Mouse (Mus musculus) stomach, postnatal 0 days (tissue): ENCODE data around the gene Lin7b. TPM values are rescaled to one million over a fixed set of nuclear protein-coding genes. Genes with fewer than 3 reads are reported as not detected.
A peak's percentile ranks its signal among the peaks of the same experiment; 100 is the strongest.

Experiments used
- ATAC-seq: fragments of 200-750 bp; cut with Nextera tagmentation; 2 replicates; pipeline ENCODE4 v1.8.0; 2017; ENCODE audit not compliant: low FRiP score, low TSS enrichment
- DNase-seq: peaks from one replicate; pipeline ENCODE4 v3.0.0-alpha.2; 2016; ENCODE audit warnings: low spot score
- H3K27ac ChIP-seq: fragments of 300-500 bp; sonication (generic); replicated peaks from 2 replicates; pipeline ENCODE4 v1.5.1; 2014; ENCODE audit warnings: mild to moderate bottlenecking, control low read depth
- H3K27me3 ChIP-seq: fragments of 300-500 bp; sonication (generic); 2 replicates; pipeline ENCODE4 v1.6.1; 2014; ENCODE audit warnings: low read length; ENCODE audit not compliant: control insufficient read depth, insufficient read depth
- H3K36me3 ChIP-seq: fragments of 300-500 bp; sonication (generic); 2 replicates; pipeline ENCODE4 v1.6.1; 2014; ENCODE audit warnings: low read length, mixed read lengths; ENCODE audit not compliant: control insufficient read depth, insufficient read depth
- H3K4me1 ChIP-seq: fragments of 300-500 bp; sonication (generic); replicated peaks from 2 replicates; pipeline ENCODE4 v1.6.1; 2014; ENCODE audit warnings: antibody characterized with exemption; ENCODE audit not compliant: control insufficient read depth, insufficient read depth
- H3K4me2 ChIP-seq: fragments of 300-500 bp; sonication (generic); replicated peaks from 2 replicates; pipeline ENCODE4 v1.6.1; 2014; ENCODE audit warnings: low read depth, mild to moderate bottlenecking, control low read depth, moderate library complexity
- H3K4me3 ChIP-seq: fragments of 300-500 bp; sonication (generic); 2 replicates; pipeline ENCODE4 v1.5.1; 2014; ENCODE audit warnings: low read depth, low read length, control low read depth
- H3K9ac ChIP-seq: fragments of 300-500 bp; sonication (generic); 2 replicates; pipeline ENCODE4 v1.6.1; 2014; ENCODE audit warnings: mild to moderate bottlenecking, low read length, control low read depth, mixed read lengths
- H3K9me3 ChIP-seq: fragments of 300-500 bp; sonication (generic); 2 replicates; pipeline ENCODE4 v1.6.1; 2016; ENCODE audit warnings: low read length; ENCODE audit not compliant: control insufficient read depth
- CTCF ChIP-seq: IDR thresholded peaks from 2 replicates; pipeline ENCODE4 v1.5.1; 2016; ENCODE audit warnings: antibody characterized with exemption, low read depth, mild to moderate bottlenecking, moderate library complexity
- EP300 ChIP-seq: optimal IDR thresholded peaks from 2 replicates; pipeline ENCODE3; 2016; ENCODE audit warnings: antibody characterized with exemption
- WGBS: fragments of 180-500 bp; shearing (Covaris S2); extraction: QIAGEN DNeasy Blood & Tissue Kit; methylation state at CpG from one replicate; pipeline ENCODE4 v1.1.7; 2014; 5-methylcytosine and 5-hydroxymethylcytosine counted together
- polyA plus RNA-seq: library from polyadenylated mRNA; unstranded; fragments of >200 nt; fragmentation: Nextera tagmentation; extraction: Ambion mirVana; gene quantifications from 2 replicates; pipeline ENCODE4 v1.2.1, GENCODE M21; 2015

Gene Lin7b
- polyA plus RNA-seq, 1 experiment from 2014 or later, result 5.9 TPM

DNA sequence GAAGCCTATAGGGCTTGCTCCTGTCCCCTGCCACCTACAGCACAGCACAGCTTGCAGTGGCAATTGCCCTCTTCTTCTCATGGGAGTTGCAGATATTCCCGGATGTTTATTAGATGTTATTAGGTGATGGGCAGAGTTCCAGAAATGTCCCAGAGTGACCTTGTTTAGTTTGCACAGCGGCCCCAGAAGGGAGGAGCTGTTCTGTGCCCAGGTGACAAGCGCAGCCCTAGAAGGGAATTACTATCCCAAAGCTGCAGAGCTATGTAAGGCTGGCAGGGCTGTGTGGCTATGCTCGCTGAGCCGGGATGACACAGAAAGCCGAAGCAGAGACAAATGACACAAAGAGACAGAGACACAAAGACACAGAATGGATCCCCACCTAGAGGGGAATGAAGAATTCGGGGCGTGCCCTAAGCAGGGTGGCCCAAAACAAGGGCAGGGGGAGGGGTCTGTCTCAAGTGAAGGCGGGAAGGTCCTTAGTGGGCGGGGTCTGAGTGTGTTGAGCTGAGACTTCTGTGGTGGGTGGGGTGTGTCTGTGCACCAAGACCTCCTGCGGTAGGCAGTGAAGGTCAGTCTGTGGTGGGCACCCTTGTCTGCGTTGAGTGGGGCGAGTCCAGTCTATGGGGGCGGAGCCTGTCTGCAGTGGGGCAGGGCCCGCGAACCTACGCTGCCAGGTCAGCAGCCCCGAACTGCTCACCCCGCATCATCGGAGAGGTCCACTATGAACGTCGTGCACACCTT lies 37.5 kb downstream of the Lin7b start:
- ATAC-seq, result peak; percentile 63
- H3K36me3 ChIP-seq, result no peaks in the 10 kb centered on the region
- TF ChIP-seq CTCF (no peak), EP300 (no peak)
- no peaks in the 10 kb centered on the region for H3K9me3 ChIP-seq
- under 1% methylated on average over 22 of the region's 22 CpGs for WGBS
- H3K9ac ChIP-seq, result peak overlapping the region; percentile 77
- H3K4me1 ChIP-seq, result peaks cover 11% of the 10 kb centered on the region
- DNase-seq, result peak; percentile 62
- peak overlapping the region; percentile 84 for H3K4me2 ChIP-seq
- no peaks in the 10 kb centered on the region for H3K27me3 ChIP-seq
- peak overlapping the region; percentile 91 for H3K27ac ChIP-seq
- peak overlapping the region; percentile 71 for H3K4me3 ChIP-seq

DNA sequence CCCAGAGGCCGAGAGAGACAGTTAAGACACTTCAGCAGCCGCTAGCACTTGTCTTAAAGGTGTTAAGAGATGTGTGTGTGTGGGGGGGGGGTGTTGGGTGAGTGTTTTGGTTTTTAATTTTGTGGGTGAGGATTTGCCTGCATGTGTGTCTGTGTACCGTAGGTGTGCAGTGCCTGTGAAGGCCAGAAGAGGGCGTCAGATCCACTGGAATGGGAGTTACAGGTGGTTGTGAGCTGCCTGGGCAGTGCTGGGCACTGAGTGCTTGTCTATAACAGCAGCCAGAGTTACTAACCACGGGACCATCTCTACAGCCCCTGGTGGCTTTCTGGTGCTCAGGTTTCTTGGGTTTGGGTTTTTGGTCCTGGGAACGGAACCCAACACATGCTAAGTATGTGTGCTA lies 38.9 kb downstream of the Lin7b start:
- H3K27me3 ChIP-seq, result no peaks in the 10 kb centered on the region
- no peak for ATAC-seq

DNA sequence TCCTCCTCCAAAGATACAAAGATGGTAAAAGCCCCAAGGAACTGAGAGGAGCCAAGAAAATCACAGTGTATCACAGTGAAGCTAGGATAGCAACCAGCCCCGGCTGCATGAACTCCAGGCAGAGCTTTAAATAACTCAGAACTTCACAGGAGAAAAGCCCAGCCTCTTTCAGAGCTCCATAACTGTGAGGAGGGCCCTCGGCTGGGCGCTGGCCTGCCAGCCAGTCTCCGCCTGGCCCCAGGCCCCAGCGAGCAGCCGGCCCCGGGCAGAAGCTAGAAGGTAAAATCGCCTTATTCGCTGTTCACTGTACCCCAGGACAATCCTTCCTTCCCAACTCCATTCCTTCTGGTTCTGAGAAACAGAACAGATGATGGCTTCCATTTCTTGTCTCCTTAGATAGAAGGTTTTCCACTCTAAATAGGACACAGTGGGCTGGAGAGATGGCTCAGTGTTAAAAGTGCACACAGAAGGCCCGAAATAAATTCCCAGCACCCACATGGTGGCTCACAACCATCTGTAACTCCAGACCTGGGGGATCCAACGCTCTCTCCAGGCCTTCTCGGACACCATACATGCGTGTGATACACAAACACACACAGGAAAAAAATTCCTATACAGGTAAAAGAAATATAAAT lies 41.4 kb downstream of the Lin7b start:
- WGBS, result 74% methylated on average over 13 of the region's 13 CpGs
- H3K27me3 ChIP-seq, result no peaks in the 10 kb centered on the region
- no peak for TF ChIP-seq EP300
- no peak for TF ChIP-seq CTCF
- ATAC-seq (no peak), DNase-seq (no peak)
- no peak overlapping the region for H3K4me2 ChIP-seq
- H3K27ac ChIP-seq, result 0 out of 2 replicates have a peak overlapping the region, but pooled peaks have one; percentile 30
- no peaks in the 10 kb centered on the region for H3K9me3 ChIP-seq
- no peak overlapping the region for H3K9ac ChIP-seq
- peaks cover 3% of the 10 kb centered on the region; the same call in 1 of the 2 replicates for H3K4me1 ChIP-seq
- no peak overlapping the region for H3K4me3 ChIP-seq
- H3K36me3 ChIP-seq, result peaks cover 5% of the 10 kb centered on the region

More for the DNA sequence above, 38.9 kb downstream of the Lin7b start:
- Histone ChIP-seq H3K27ac (no peak overlapping the region), H3K9me3 (no peaks in the 10 kb centered on the region), H3K9ac (no peak overlapping the region), H3K4me2 (no peak overlapping the region), H3K4me3 (no peak overlapping the region), H3K4me1 (peaks cover 8% of the 10 kb centered on the region), H3K36me3 (no peaks in the 10 kb centered on the region)
- 82% methylated on average over 6 of the region's 6 CpGs for WGBS
- DNase-seq, result no peak
- TF ChIP-seq EP300 (no peak), CTCF (peak; percentile 45)

DNA sequence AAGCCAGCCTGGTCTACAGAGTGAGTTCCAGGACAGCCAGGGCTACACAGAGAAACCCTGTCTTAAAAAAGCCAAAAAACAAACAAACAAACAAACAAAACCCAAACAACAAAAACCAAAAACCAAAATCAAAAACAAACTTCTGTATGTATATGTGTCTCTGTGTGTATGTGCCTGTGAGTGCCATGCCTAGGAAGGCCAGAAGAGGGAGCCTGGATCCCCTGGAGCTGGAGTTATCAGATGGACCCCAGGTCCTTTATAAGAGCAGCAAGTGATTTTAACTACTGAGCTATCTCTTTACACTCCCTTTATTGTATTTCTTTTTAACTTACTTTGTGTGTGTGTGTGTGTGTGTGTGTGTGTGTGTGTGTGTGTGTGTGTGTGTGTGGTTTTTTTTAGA lies 44.6 kb downstream of the Lin7b start:
- Histone ChIP-seq H3K4me2 (no peak overlapping the region), H3K4me1 (no peaks in the 10 kb centered on the region), H3K36me3 (peaks cover 5% of the 10 kb centered on the region), H3K4me3 (no peak overlapping the region), H3K9ac (no peak overlapping the region), H3K27ac (no peak overlapping the region), H3K9me3 (no peaks in the 10 kb centered on the region), H3K27me3 (no peaks in the 10 kb centered on the region)
- TF ChIP-seq CTCF, result peak; percentile 47
- TF ChIP-seq EP300, result no peak
- ATAC-seq, result no peak
- DNase-seq, result no peak

DNA sequence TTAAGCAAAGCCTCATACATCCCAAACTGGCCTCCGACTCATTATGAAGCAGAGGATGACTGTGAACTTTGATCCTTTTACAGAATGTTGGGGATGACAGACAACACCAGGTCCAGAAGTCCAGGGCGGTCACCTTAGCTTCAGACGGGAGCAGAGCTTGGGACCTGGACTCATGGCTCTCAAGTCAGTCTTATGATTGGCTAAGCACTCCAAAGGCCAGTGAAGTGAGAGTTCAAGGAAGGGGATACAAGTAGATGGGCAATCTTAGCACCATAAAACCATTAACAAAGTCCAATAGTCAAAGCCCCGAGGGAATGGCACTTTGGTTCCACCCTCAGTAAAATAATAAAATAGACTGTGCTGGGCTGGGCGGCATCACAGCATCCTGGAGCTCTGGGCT lies 47.3 kb downstream of the Lin7b start:
- no peak for ATAC-seq
- Histone ChIP-seq H3K27ac (no peak overlapping the region), H3K36me3 (peaks cover 8% of the 10 kb centered on the region), H3K9ac (no peak overlapping the region), H3K4me3 (no peak overlapping the region), H3K27me3 (no peaks in the 10 kb centered on the region), H3K9me3 (no peaks in the 10 kb centered on the region), H3K4me2 (no peak overlapping the region), H3K4me1 (no peaks in the 10 kb centered on the region)
- DNase-seq, result no peak
- TF ChIP-seq EP300, result no peak
- no peak for TF ChIP-seq CTCF
- WGBS, result 91% methylated on average over 5 of the region's 5 CpGs

DNA sequence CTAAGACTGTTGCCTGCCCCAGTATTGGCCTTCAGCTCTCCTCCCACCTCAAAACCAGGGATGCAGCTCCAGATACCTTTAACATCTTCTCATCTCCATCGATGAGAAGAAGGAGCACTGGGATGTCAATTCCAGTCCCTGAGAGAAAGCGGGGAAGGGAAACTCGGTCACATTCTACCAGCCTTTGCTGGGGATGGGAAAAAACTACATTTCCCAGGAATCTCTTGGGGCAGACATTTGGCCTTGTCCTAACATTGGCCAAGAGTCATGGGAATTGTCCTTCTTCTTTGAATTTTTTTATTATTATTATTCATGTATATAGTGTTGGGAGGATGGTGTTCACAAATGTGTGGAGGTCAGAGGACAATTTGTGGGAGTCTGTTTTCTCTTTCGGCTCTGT lies 48.1 kb downstream of the Lin7b start:
- 90% methylated on average over 4 of the region's 4 CpGs for WGBS
- Histone ChIP-seq H3K36me3 (peaks cover 8% of the 10 kb centered on the region), H3K27me3 (no peaks in the 10 kb centered on the region), H3K9me3 (no peaks in the 10 kb centered on the region), H3K4me1 (no peaks in the 10 kb centered on the region), H3K4me2 (no peak overlapping the region), H3K27ac (no peak overlapping the region), H3K4me3 (no peak overlapping the region), H3K9ac (no peak overlapping the region)
- TF ChIP-seq EP300 (no peak), CTCF (no peak)
- DNase-seq, result no peak
- ATAC-seq, result no peak

Other genes starting within 250 kb of the Lin7b start
- gene Rps11, start 246.1 kb downstream of the Lin7b start, polyA plus RNA-seq, result 1,142 and 1,191 TPM in 2 replicates
- 1,442 and 1,485 TPM in 2 replicates for gene Rpl13a, start 241.8 kb downstream of the Lin7b start, polyA plus RNA-seq
- gene Gm45713, start 234.4 kb downstream of the Lin7b start, polyA plus RNA-seq, result 0.17 and 1.1 TPM in 2 replicates
- 2.2 and 2.3 TPM in 2 replicates for gene Flt3l, start 234.2 kb downstream of the Lin7b start, polyA plus RNA-seq
- 48.8 and 49.0 TPM in 2 replicates for gene Pih1d1, start 216.3 kb downstream of the Lin7b start, polyA plus RNA-seq
- 24.6 and 25.6 TPM in 2 replicates for gene Aldh16a1, start 216.0 kb downstream of the Lin7b start, polyA plus RNA-seq
- gene Slc17a7, start 206.6 kb downstream of the Lin7b start, polyA plus RNA-seq, result 0.07 TPM in 1 of 2 replicates, not detected in the other
- not detected in 2 replicates for gene Gfy, start 191.0 kb downstream of the Lin7b start, polyA plus RNA-seq
- gene Pth2, start 189.6 kb downstream of the Lin7b start, polyA plus RNA-seq, result not detected in 2 replicates
- 0.07 and 0.13 TPM in 2 replicates for gene Ccdc155, start 165.7 kb downstream of the Lin7b start, polyA plus RNA-seq
- 48.4 TPM in 2 replicates for gene Dkkl1, start 158.4 kb downstream of the Lin7b start, polyA plus RNA-seq
- 26.8 and 29.5 TPM in 2 replicates for gene Tead2, start 154.8 kb downstream of the Lin7b start, polyA plus RNA-seq
- 1.5 and 1.8 TPM in 2 replicates for gene Cd37, start 131.5 kb downstream of the Lin7b start, polyA plus RNA-seq
- 0.07 and 0.18 TPM in 2 replicates for gene Slc6a16, start 129.5 kb downstream of the Lin7b start, polyA plus RNA-seq
- not detected in 2 replicates for gene Slc6a21, start 93.1 kb downstream of the Lin7b start, polyA plus RNA-seq
- 22.7 and 23.7 TPM in 2 replicates for gene Trpm4, start 36.8 kb downstream of the Lin7b start, polyA plus RNA-seq
- 0.80 and 0.85 TPM in 2 replicates for gene Hrc, start 35.3 kb downstream of the Lin7b start, polyA plus RNA-seq
- gene Ppfia3, start 3.6 kb downstream of the Lin7b start, polyA plus RNA-seq, result 6.0 and 7.1 TPM in 2 replicates
- 73.7 and 78.8 TPM in 2 replicates for gene Snrnp70, start 25.2 kb upstream of the Lin7b start, polyA plus RNA-seq
- gene Kcna7, start 35.1 kb upstream of the Lin7b start, polyA plus RNA-seq, result 0.15 and 0.17 TPM in 2 replicates
- gene Ntf5, start 43.1 kb upstream of the Lin7b start, polyA plus RNA-seq, result 1.5 and 1.8 TPM in 2 replicates
- gene Lhb, start 50.2 kb upstream of the Lin7b start, polyA plus RNA-seq, result not detected in 2 replicates
- gene Gys1, start 64.3 kb upstream of the Lin7b start, polyA plus RNA-seq, result 10.1 and 10.6 TPM in 2 replicates
- gene Ruvbl2, start 67.5 kb upstream of the Lin7b start, polyA plus RNA-seq, result 46.2 and 46.7 TPM in 2 replicates
- gene Ftl1, start 89.3 kb upstream of the Lin7b start, polyA plus RNA-seq, result 3,647 and 3,760 TPM in 2 replicates
- gene Bax, start 96.3 kb upstream of the Lin7b start, polyA plus RNA-seq, result 119 and 120 TPM in 2 replicates
- gene Tulp2, start 111.3 kb upstream of the Lin7b start, polyA plus RNA-seq, result 0.32 and 0.42 TPM in 2 replicates
- gene Gm45808, start 116.2 kb upstream of the Lin7b start, polyA plus RNA-seq, result not detected in 2 replicates
- 1.1 and 1.3 TPM in 2 replicates for gene Dhdh, start 118.2 kb upstream of the Lin7b start, polyA plus RNA-seq
- gene Nucb1, start 139.8 kb upstream of the Lin7b start, polyA plus RNA-seq, result 196 and 199 TPM in 2 replicates
- gene Ppp1r15a, start 155.7 kb upstream of the Lin7b start, polyA plus RNA-seq, result 21.6 and 26.6 TPM in 2 replicates
- 7.9 and 8.0 TPM in 2 replicates for gene Plekha4, start 155.7 kb upstream of the Lin7b start, polyA plus RNA-seq
- gene Hsd17b14, start 184.3 kb upstream of the Lin7b start, polyA plus RNA-seq, result 16.6 and 16.9 TPM in 2 replicates
- gene Bcat2, start 199.6 kb upstream of the Lin7b start, polyA plus RNA-seq, result 101 and 108 TPM in 2 replicates
- 0.69 and 0.90 TPM in 2 replicates for gene Fgf21, start 244.9 kb upstream of the Lin7b start, polyA plus RNA-seq
- 1.8 and 2.3 TPM in 2 replicates for gene Fut1, start 246.7 kb upstream of the Lin7b start, polyA plus RNA-seq